Mouse (Mus musculus) stomach, postnatal 0 days (tissue): ENCODE results near the gene Atp13a3. TPM values are rescaled to one million over a fixed set of nuclear protein-coding genes. Genes with fewer than 3 reads are reported as not detected.

ENCODE experiments used
- ATAC-seq: fragments of 200-750 bp; cut with Nextera tagmentation; 2 replicates; pipeline ENCODE4 v1.8.0; 2017; ENCODE audit not compliant: low FRiP score, low TSS enrichment
- DNase-seq: peaks from one replicate; pipeline ENCODE4 v3.0.0-alpha.2; 2016; ENCODE audit warnings: low spot score
- H3K27ac ChIP-seq: fragments of 300-500 bp; sonication (generic); replicated peaks from 2 replicates; pipeline ENCODE4 v1.5.1; 2014; ENCODE audit warnings: mild to moderate bottlenecking, control low read depth
- H3K27me3 ChIP-seq: fragments of 300-500 bp; sonication (generic); 2 replicates; pipeline ENCODE4 v1.6.1; 2014; ENCODE audit warnings: low read length; ENCODE audit not compliant: control insufficient read depth, insufficient read depth
- H3K36me3 ChIP-seq: fragments of 300-500 bp; sonication (generic); 2 replicates; pipeline ENCODE4 v1.6.1; 2014; ENCODE audit warnings: low read length, mixed read lengths; ENCODE audit not compliant: control insufficient read depth, insufficient read depth
- H3K4me1 ChIP-seq: fragments of 300-500 bp; sonication (generic); replicated peaks from 2 replicates; pipeline ENCODE4 v1.6.1; 2014; ENCODE audit warnings: antibody characterized with exemption; ENCODE audit not compliant: control insufficient read depth, insufficient read depth
- H3K4me2 ChIP-seq: fragments of 300-500 bp; sonication (generic); replicated peaks from 2 replicates; pipeline ENCODE4 v1.6.1; 2014; ENCODE audit warnings: low read depth, mild to moderate bottlenecking, control low read depth, moderate library complexity
- H3K4me3 ChIP-seq: fragments of 300-500 bp; sonication (generic); 2 replicates; pipeline ENCODE4 v1.5.1; 2014; ENCODE audit warnings: low read depth, low read length, control low read depth
- H3K9ac ChIP-seq: fragments of 300-500 bp; sonication (generic); 2 replicates; pipeline ENCODE4 v1.6.1; 2014; ENCODE audit warnings: mild to moderate bottlenecking, low read length, control low read depth, mixed read lengths
- H3K9me3 ChIP-seq: fragments of 300-500 bp; sonication (generic); 2 replicates; pipeline ENCODE4 v1.6.1; 2016; ENCODE audit warnings: low read length; ENCODE audit not compliant: control insufficient read depth
- CTCF ChIP-seq: IDR thresholded peaks from 2 replicates; pipeline ENCODE4 v1.5.1; 2016; ENCODE audit warnings: antibody characterized with exemption, low read depth, mild to moderate bottlenecking, moderate library complexity
- EP300 ChIP-seq: optimal IDR thresholded peaks from 2 replicates; pipeline ENCODE3; 2016; ENCODE audit warnings: antibody characterized with exemption
- WGBS: fragments of 180-500 bp; shearing (Covaris S2); extraction: QIAGEN DNeasy Blood & Tissue Kit; methylation state at CpG from one replicate; pipeline ENCODE4 v1.1.7; 2014; 5-methylcytosine and 5-hydroxymethylcytosine counted together
- polyA plus RNA-seq: library from polyadenylated mRNA; unstranded; fragments of >200 nt; fragmentation: Nextera tagmentation; extraction: Ambion mirVana; gene quantifications from 2 replicates; pipeline ENCODE4 v1.2.1, GENCODE M21; 2015

The Atp13a3 gene
- polyA plus RNA-seq, 1 experiment from 2014 or later = 7.7 TPM

- Histone ChIP-seq H3K27ac (no peak overlapping the region), H3K9me3 (no peaks in the 10 kb centered on the region), H3K27me3 (no peaks in the 10 kb centered on the region), H3K4me2 (no peak overlapping the region), H3K36me3 (no peaks in the 10 kb centered on the region), H3K4me1 (no peaks in the 10 kb centered on the region), H3K4me3 (no peak overlapping the region), H3K9ac (no peak overlapping the region)
- no peak for TF ChIP-seq EP300
- no peak for TF ChIP-seq CTCF
- 66% methylated on average over 8 of the region's 11 CpGs for WGBS
- no peak for DNase-seq
- ATAC-seq = no peak
Measured at GRCm38 (mm10) chr16:30278406-30278805, 127.4 kb downstream of the Atp13a3 start.

DNA sequence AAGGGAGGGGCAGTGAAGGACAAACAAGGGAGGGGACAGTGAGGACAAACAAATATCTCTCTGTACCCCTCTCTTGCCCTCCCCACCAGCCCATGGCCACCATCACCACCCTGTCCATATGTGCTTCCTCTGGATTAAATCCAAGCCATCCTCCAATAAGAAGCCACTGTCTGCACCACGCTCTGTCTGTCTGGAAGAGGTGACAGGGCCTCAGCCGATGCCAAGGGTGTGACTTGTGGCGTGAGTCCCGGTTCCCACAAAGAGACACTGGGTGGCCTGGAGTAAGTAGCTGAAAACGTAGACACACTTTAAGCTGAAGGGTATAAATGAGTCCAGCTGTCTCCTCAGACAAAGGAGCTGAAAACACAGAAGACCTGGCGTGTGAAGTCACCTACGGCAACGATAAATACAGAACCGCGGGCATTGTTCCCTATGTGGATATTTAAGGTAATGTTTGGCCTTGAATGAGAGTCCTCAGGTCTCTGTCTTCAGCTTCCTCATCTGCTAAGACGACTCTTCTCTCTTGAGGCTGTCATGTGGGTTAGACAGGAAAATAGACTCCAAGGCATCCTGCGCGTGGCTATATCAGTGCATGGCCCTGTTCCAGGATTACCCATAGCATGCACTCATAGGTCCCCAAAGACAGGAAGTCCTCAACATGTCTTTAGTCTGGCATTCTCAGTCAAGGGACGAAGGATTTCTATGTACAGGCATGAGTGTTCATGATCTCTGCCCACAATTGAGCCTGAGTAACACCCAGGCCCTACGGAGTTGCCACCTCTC lies 130.0 kb downstream of the Atp13a3 start:
- 69% methylated on average over 15 of the region's 15 CpGs for WGBS
- H3K4me2 ChIP-seq = no peak overlapping the region
- H3K27ac ChIP-seq = no peak overlapping the region
- H3K9ac ChIP-seq = no peak overlapping the region
- H3K27me3 ChIP-seq = no peaks in the 10 kb centered on the region
- H3K4me3 ChIP-seq = no peak overlapping the region
- TF ChIP-seq EP300 (no peak), CTCF (no peak)
- H3K36me3 ChIP-seq = no peaks in the 10 kb centered on the region
- DNase-seq (no peak), ATAC-seq (no peak)
- no peaks in the 10 kb centered on the region for H3K9me3 ChIP-seq
- H3K4me1 ChIP-seq = no peaks in the 10 kb centered on the region

GRCm38 (mm10) chr16:30273065-30273464 lies 132.7 kb downstream of the Atp13a3 start:
- ATAC-seq (no peak), DNase-seq (no peak)
- Histone ChIP-seq H3K27ac (no peak overlapping the region), H3K4me3 (no peak overlapping the region), H3K4me1 (no peaks in the 10 kb centered on the region), H3K9ac (no peak overlapping the region), H3K27me3 (no peaks in the 10 kb centered on the region), H3K36me3 (no peaks in the 10 kb centered on the region), H3K4me2 (no peak overlapping the region), H3K9me3 (no peaks in the 10 kb centered on the region)
- TF ChIP-seq CTCF = no peak
- no peak for TF ChIP-seq EP300
- WGBS = 93% methylated on average over 8 of the region's 8 CpGs

DNA sequence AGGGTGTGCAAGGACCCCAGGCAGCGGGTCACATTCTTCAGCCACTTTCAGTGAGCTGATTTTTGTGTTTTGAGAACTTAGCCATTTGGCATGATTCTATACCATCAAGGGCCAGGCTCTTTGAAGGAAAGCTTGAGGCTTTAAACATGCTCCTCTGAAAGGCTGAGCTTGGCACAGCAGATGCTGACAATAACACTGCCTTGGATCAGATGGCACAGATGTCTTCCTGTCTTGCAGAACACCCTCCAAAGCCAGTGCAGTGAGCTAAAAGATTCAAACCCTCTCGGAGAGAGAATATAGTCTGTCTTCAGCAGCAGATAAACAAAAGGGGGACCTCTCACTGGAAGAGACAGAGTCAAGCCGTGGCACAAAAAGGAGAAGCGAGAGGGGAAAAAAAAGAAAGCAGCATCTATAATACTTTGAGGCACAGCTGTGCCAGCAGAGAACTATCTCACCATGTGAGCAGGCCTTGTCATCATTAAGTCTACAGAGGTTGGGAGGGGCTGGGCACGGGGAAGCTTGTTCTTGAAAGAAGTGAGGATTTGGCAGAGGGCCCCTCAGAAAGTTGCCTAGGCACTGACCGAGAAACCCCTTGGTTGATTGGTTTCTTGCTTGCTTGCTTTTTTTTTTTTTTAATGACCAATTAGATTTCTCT lies 133.7 kb downstream of the Atp13a3 start:
- Histone ChIP-seq H3K4me1 (no peaks in the 10 kb centered on the region), H3K4me2 (no peak overlapping the region), H3K36me3 (no peaks in the 10 kb centered on the region), H3K27ac (peak overlapping the region; percentile 63; the same call in 1 of the 2 replicates), H3K4me3 (no peak overlapping the region), H3K9ac (no peak overlapping the region), H3K27me3 (no peaks in the 10 kb centered on the region), H3K9me3 (no peaks in the 10 kb centered on the region)
- 40% methylated on average over 6 of the region's 6 CpGs for WGBS
- DNase-seq = no peak
- TF ChIP-seq EP300 = no peak
- TF ChIP-seq CTCF = no peak
- no peak for ATAC-seq

DNA sequence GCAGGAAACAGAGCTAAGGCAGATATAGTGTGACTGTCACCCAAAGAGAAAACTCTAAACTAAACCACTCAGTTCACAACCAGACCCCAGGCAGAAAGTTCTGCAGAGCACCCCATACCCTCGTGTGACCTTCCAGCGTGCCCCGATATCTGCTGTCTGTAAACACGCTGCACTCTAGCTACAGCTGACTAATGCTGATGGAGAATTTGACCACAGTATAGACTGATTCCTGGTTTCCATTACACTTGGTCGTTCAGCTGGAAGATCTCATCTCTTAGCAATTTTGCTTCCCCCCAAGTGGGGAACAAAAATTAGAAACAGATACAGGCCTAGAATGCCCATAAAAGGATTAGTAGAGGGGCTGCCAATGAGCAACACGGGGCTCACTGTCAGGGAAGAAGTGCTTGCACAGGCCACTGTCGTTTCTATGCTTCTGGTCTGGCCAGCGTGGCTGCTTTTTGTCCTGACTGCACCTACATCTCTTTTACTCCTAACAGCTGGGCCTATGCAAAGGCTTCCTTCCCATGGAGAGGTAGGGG lies 134.5 kb downstream of the Atp13a3 start:
- ATAC-seq (no peak; the same call in 1 of the 2 replicates), DNase-seq (no peak)
- no peaks in the 10 kb centered on the region for H3K4me1 ChIP-seq
- no peak overlapping the region for H3K4me3 ChIP-seq
- no peaks in the 10 kb centered on the region for H3K27me3 ChIP-seq
- TF ChIP-seq EP300 (no peak), CTCF (no peak)
- no peak overlapping the region for H3K9ac ChIP-seq
- WGBS = 43% methylated on average over 8 of the region's 8 CpGs
- peak overlapping the region; percentile 63; the same call in 1 of the 2 replicates for H3K27ac ChIP-seq
- no peak overlapping the region for H3K4me2 ChIP-seq
- H3K9me3 ChIP-seq = no peaks in the 10 kb centered on the region
- H3K36me3 ChIP-seq = no peaks in the 10 kb centered on the region

GRCm38 (mm10) chr16:30267359-30267758 lies 138.4 kb downstream of the Atp13a3 start, which contains the start of gene Cpn2:
TSS of gene Cpn2 (minus strand) at chr16:30267499.
- no peaks in the 10 kb centered on the region for H3K4me1 ChIP-seq
- WGBS = 63% methylated on average over 5 of the region's 5 CpGs
- ATAC-seq (no peak), DNase-seq (no peak)
- no peak for TF ChIP-seq CTCF
- no peak for TF ChIP-seq EP300
- H3K4me3 ChIP-seq = no peak within 1 kb of the TSS
- H3K4me2 ChIP-seq = no peak within 1 kb of the TSS
- no peak within 1 kb of the TSS for H3K27ac ChIP-seq
- no peaks in the 10 kb centered on the region for H3K36me3 ChIP-seq
- no peaks in the 10 kb centered on the region for H3K9me3 ChIP-seq
- H3K9ac ChIP-seq = no peak within 1 kb of the TSS
- H3K27me3 ChIP-seq = no peaks in the 10 kb centered on the region
